Mouse (Mus musculus): ENCODE results near the gene Kmt2e. TPM values are rescaled to one million over a fixed set of nuclear protein-coding genes. Genes with fewer than 3 reads are reported as not detected.
A peak's percentile ranks its signal among the peaks of the same experiment; 100 is the strongest.

The Kmt2e gene
- total and polyA plus RNA-seq, 2 experiments = 8.1 to 19.1 TPM

DNA sequence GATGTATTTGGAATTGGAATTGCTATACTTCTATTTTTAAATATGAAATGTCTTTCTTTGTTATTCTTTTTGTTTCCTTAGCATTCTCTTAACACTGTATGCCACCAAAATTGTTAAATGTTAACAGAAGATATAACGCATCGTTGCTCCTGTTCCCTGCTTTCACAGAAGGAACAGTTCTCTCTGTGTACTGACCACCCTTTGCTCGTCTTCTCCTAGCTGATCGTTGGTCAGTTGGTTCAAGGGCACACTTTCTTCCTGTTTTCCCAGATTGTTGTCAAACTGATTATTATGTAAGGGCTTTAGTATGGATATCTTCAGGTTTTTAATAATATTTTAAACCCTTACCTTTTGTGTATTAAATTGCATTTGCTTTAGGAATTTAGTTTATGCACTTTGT, 32.3 kb downstream of the Kmt2e start:
- 57% methylated on average over 4 of the region's 4 CpGs for WGBS
- Histone ChIP-seq H3K4me3 (ENCODE audit: insufficient read depth, low read depth, low read length) (no peak overlapping the region), H3K36me3 (ENCODE audit: control insufficient read depth, insufficient read depth, low read length) (peaks cover 63% of the 10 kb centered on the region), H3K27me3 (ENCODE audit: control insufficient read depth, insufficient read depth, low read length) (no peaks in the 10 kb centered on the region), H3K79me2 (ENCODE audit: control insufficient read depth, insufficient read depth, low read length) (peaks cover 6% of the 10 kb centered on the region; the same call in 1 of the 2 replicates), H3K9ac (ENCODE audit: low read depth, low read length) (no peak overlapping the region), H3K4me1 (ENCODE audit: control insufficient read depth, insufficient read depth, low read length) (peaks cover 4% of the 10 kb centered on the region), H3K27ac (replicated peaks; ENCODE audit: insufficient read depth, low read depth, low read length) (no peak overlapping the region)
- TF ChIP-seq POLR2A (IDR thresholded peaks at IDR 0.05; ENCODE audit: extremely low read depth, insufficient read depth, low read length) (no peak), CTCF (IDR thresholded peaks at IDR 0.05; ENCODE audit: low read depth, low read length) (no peak)
- DNase-seq (ENCODE audit: extremely low read depth, low read depth, low spot score) = no peak

DNA sequence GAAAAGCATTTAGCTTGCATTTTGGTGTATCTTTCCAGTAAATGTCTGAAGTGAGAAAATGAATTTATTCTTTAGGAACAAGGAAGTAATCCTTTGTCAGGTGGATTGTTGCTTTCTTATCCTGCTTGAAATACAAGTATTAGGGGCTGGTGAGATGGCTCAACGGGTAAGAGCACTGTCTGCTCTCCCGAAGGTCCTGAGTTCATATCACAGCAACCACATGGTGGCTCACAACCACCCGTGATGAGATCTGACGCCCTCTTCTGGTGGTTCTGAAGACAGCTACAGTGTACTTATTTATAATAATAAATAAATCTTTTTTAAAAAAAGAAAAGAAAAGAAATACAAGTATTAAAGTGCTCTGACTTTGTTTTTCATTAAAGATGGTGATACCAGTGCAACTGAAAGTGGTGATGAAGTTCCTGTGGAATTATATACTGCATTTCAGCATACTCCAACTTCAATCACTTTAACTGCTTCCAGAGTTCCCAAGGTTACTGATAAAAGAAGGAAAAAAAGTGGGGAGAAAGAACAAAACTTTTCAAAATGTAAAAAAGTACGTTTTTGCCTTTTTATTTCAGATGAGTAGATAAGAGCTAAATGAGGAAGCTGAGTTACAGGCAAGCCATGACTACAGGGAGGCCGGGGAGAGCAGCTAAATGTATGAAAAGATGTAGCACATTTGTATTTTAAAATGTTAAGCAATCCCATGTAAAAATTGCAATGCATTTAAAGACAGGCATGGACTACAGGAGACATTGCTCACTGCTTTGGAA, 39.0 kb downstream of the Kmt2e start:
- no peak overlapping the region for H3K27ac ChIP-seq (replicated peaks; ENCODE audit: insufficient read depth, low read depth, low read length)
- no peak overlapping the region for H3K4me3 ChIP-seq (ENCODE audit: insufficient read depth, low read depth, low read length)
- no peaks in the 10 kb centered on the region for H3K4me1 ChIP-seq (ENCODE audit: control insufficient read depth, insufficient read depth, low read length)
- DNase-seq (ENCODE audit: extremely low read depth, low read depth, low spot score) = peak; percentile 32
- peaks cover 3% of the 10 kb centered on the region; the same call in 1 of the 2 replicates for H3K79me2 ChIP-seq (ENCODE audit: control insufficient read depth, insufficient read depth, low read length)
- no peak overlapping the region for H3K9ac ChIP-seq (ENCODE audit: low read depth, low read length)
- whole genome bisulfite sequencing = 67% methylated on average over 6 of the region's 6 CpGs
- H3K27me3 ChIP-seq (ENCODE audit: control insufficient read depth, insufficient read depth, low read length) = no peaks in the 10 kb centered on the region
- TF ChIP-seq POLR2A (IDR thresholded peaks at IDR 0.05; ENCODE audit: extremely low read depth, insufficient read depth, low read length) (no peak), CTCF (IDR thresholded peaks at IDR 0.05; ENCODE audit: low read depth, low read length) (peak; percentile 46)
- H3K36me3 ChIP-seq (ENCODE audit: control insufficient read depth, insufficient read depth, low read length) = peaks cover 49% of the 10 kb centered on the region

DNA sequence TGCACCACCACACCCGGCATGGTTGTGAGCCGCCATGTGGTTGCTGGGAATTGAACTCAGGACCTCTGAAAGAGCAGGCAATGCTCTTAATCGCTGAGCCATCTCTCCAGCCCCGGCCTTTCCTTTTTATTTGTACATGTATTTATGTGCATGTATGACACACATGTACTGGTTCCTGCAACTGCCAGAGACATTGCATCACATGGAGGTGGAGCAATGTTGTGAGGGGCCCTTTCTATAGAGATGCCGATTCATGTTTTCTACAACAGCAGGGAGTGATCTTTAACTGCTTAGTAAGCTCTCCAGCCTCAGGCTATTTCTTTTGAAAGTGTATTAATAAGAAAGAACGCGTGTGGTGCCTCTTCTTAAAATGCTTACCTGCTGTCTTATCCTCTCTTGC, 49.6 kb downstream of the Kmt2e start:
- WGBS = 83% methylated on average over 7 of the region's 7 CpGs
- Histone ChIP-seq H3K27ac (replicated peaks; ENCODE audit: insufficient read depth, low read depth, low read length) (no peak overlapping the region), H3K79me2 (ENCODE audit: control insufficient read depth, insufficient read depth, low read length) (peaks cover 6% of the 10 kb centered on the region; the same call in 1 of the 2 replicates), H3K9ac (ENCODE audit: low read depth, low read length) (no peak overlapping the region), H3K4me1 (ENCODE audit: control insufficient read depth, insufficient read depth, low read length) (no peaks in the 10 kb centered on the region; the same call in 1 of the 2 replicates), H3K27me3 (ENCODE audit: control insufficient read depth, insufficient read depth, low read length) (no peaks in the 10 kb centered on the region), H3K4me3 (ENCODE audit: insufficient read depth, low read depth, low read length) (no peak overlapping the region), H3K36me3 (ENCODE audit: control insufficient read depth, insufficient read depth, low read length) (peaks cover 69% of the 10 kb centered on the region)
- DNase-seq (ENCODE audit: extremely low read depth, low read depth, low spot score) = no peak
- TF ChIP-seq CTCF (IDR thresholded peaks at IDR 0.05; ENCODE audit: low read depth, low read length) = no peak
- TF ChIP-seq POLR2A (IDR thresholded peaks at IDR 0.05; ENCODE audit: extremely low read depth, insufficient read depth, low read length) = no peak

DNA sequence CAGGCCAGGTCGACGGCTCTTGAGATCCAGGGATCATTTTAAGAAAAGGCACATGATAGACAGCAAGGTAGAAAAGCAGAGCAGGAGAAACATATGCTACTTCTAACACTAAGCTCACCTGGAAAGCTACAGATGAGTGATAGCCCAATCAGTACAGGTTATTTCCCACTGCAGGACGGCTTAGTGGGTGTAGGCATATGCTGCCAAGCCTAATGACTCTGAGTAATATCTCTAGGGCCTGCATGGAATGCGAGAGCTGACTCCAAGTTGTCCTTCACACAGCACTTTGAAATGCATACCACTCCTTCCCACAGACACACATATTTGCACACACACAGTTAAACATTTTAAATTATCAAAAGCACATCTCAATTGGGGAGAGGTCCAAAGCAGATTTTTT, 55.0 kb downstream of the Kmt2e start:
- TF ChIP-seq CTCF (IDR thresholded peaks at IDR 0.05; ENCODE audit: low read depth, low read length) = no peak
- no peak for TF ChIP-seq POLR2A (IDR thresholded peaks at IDR 0.05; ENCODE audit: extremely low read depth, insufficient read depth, low read length)
- H3K27ac ChIP-seq (replicated peaks; ENCODE audit: insufficient read depth, low read depth, low read length) = no peak overlapping the region
- H3K27me3 ChIP-seq (ENCODE audit: control insufficient read depth, insufficient read depth, low read length) = no peaks in the 10 kb centered on the region
- no peak overlapping the region for H3K9ac ChIP-seq (ENCODE audit: low read depth, low read length)
- H3K4me1 ChIP-seq (ENCODE audit: control insufficient read depth, insufficient read depth, low read length) = no peaks in the 10 kb centered on the region; the same call in 1 of the 2 replicates
- H3K36me3 ChIP-seq (ENCODE audit: control insufficient read depth, insufficient read depth, low read length) = peaks cover 69% of the 10 kb centered on the region
- H3K79me2 ChIP-seq (ENCODE audit: control insufficient read depth, insufficient read depth, low read length) = peaks cover 2% of the 10 kb centered on the region; the same call in 1 of the 2 replicates
- H3K4me3 ChIP-seq (ENCODE audit: insufficient read depth, low read depth, low read length) = no peak overlapping the region
- no peak for DNase-seq (ENCODE audit: extremely low read depth, low read depth, low spot score)
- WGBS = 85% methylated on average over 4 of the region's 4 CpGs

DNA sequence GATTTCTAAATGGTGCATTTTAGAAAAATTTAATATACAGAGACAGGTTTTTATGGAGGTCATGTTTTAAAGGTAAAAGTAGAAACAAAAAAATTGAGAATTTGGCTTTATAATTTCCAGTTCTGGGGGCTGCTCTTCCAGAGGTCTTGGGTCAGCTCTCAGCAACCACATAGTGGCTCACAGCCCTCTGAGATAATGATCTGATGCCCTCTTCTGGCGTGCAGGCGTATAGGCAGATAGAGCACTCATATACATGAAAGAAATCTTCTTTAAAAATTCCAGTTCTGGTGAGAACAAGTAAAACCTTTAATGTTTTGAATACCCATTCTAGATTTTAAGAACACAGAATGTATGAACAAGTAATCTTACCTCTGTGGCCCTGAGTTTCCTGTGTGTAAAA, 56.6 kb downstream of the Kmt2e start:
- no peak overlapping the region for H3K4me3 ChIP-seq (ENCODE audit: insufficient read depth, low read depth, low read length)
- no peaks in the 10 kb centered on the region; the same call in 1 of the 2 replicates for H3K4me1 ChIP-seq (ENCODE audit: control insufficient read depth, insufficient read depth, low read length)
- TF ChIP-seq CTCF (IDR thresholded peaks at IDR 0.05; ENCODE audit: low read depth, low read length) (peak; percentile 48; the same call in 1 of the 2 replicates), POLR2A (IDR thresholded peaks at IDR 0.05; ENCODE audit: extremely low read depth, insufficient read depth, low read length) (no peak)
- no peak overlapping the region for H3K9ac ChIP-seq (ENCODE audit: low read depth, low read length)
- H3K36me3 ChIP-seq (ENCODE audit: control insufficient read depth, insufficient read depth, low read length) = peaks cover 69% of the 10 kb centered on the region
- H3K79me2 ChIP-seq (ENCODE audit: control insufficient read depth, insufficient read depth, low read length) = peaks cover 2% of the 10 kb centered on the region; the same call in 1 of the 2 replicates
- H3K27ac ChIP-seq (replicated peaks; ENCODE audit: insufficient read depth, low read depth, low read length) = no peak overlapping the region
- 56% methylated on average over 2 of the region's 2 CpGs for WGBS
- peak; percentile 19 for DNase-seq (ENCODE audit: extremely low read depth, low read depth, low spot score)
- no peaks in the 10 kb centered on the region for H3K27me3 ChIP-seq (ENCODE audit: control insufficient read depth, insufficient read depth, low read length)

GRCm38 (mm10) chr5:23496396-23496795, 62.2 kb downstream of the Kmt2e start:
- Histone ChIP-seq H3K79me2 (ENCODE audit: control insufficient read depth, insufficient read depth, low read length) (peaks cover 2% of the 10 kb centered on the region; the same call in 1 of the 2 replicates), H3K36me3 (ENCODE audit: control insufficient read depth, insufficient read depth, low read length) (peaks cover 80% of the 10 kb centered on the region), H3K4me3 (ENCODE audit: insufficient read depth, low read depth, low read length) (no peak overlapping the region), H3K4me1 (ENCODE audit: control insufficient read depth, insufficient read depth, low read length) (no peaks in the 10 kb centered on the region), H3K27ac (replicated peaks; ENCODE audit: insufficient read depth, low read depth, low read length) (no peak overlapping the region), H3K27me3 (ENCODE audit: control insufficient read depth, insufficient read depth, low read length) (no peaks in the 10 kb centered on the region), H3K9ac (ENCODE audit: low read depth, low read length) (no peak overlapping the region)
- 94% methylated on average over 3 of the region's 3 CpGs for WGBS
- no peak for TF ChIP-seq CTCF (IDR thresholded peaks at IDR 0.05; ENCODE audit: low read depth, low read length)
- no peak for DNase-seq (ENCODE audit: extremely low read depth, low read depth, low spot score)

All from liver, adult 2 months (tissue).